Mouse (Mus musculus) embryo, embryonic 9.5 days (tissue): Measurements from ENCODE around the gene 2310011J03Rik.
A peak's percentile ranks its signal among the peaks of the same experiment; 100 is the strongest.
"Not testable (repeated sequence)": the region's sequence is repeated elsewhere in the genome, so short reads cannot be mapped to it uniquely, and the experiment has no call there.

Experiments used
- DNase-seq: peaks from one replicate; pipeline ENCODE4 v3.0.0-alpha.2; 2017; ENCODE audit errors: extremely low spot score

The 2310011J03Rik gene

GRCm38 (mm10) chr10:80320340-80320760 lies at the start of gene 2310011J03Rik:
TSS of gene 2310011J03Rik (minus strand) at chr10:80320537.
- DNase-seq, result peak; percentile 86

GRCm38 (mm10) chr10:80368392-80368791 lies 48.1 kb upstream of the 2310011J03Rik start:
- no peak for DNase-seq

- DNase-seq, result no peak
Measured at GRCm38 (mm10) chr10:80367954-80368353, 47.6 kb upstream of the 2310011J03Rik start.

GRCm38 (mm10) chr10:80365736-80366135 lies 45.4 kb upstream of the 2310011J03Rik start:
- no peak for DNase-seq

GRCm38 (mm10) chr10:80363734-80364133 lies 43.4 kb upstream of the 2310011J03Rik start:
- no peak for DNase-seq

- no peak for DNase-seq
Measured at GRCm38 (mm10) chr10:80357994-80358639, 37.8 kb upstream of the 2310011J03Rik start.

- DNase-seq, result no peak
Measured at GRCm38 (mm10) chr10:80357336-80357735, 37.0 kb upstream of the 2310011J03Rik start.

GRCm38 (mm10) chr10:80356737-80357136 lies 36.4 kb upstream of the 2310011J03Rik start:
- no peak for DNase-seq

GRCm38 (mm10) chr10:80356001-80356682 lies 35.8 kb upstream of the 2310011J03Rik start, which contains the start of gene Plk5:
TSS of gene Plk5 (plus strand) at chr10:80356459.
- DNase-seq, result no peak

GRCm38 (mm10) chr10:80355431-80355830 lies 35.1 kb upstream of the 2310011J03Rik start:
- no peak for DNase-seq

- DNase-seq, result no peak
Measured at GRCm38 (mm10) chr10:80352727-80353126, 32.4 kb upstream of the 2310011J03Rik start.

GRCm38 (mm10) chr10:80351896-80352295 lies 31.6 kb upstream of the 2310011J03Rik start:
- no peak for DNase-seq

- peak; percentile 87 for DNase-seq
Measured at GRCm38 (mm10) chr10:80350292-80350691, 30.0 kb upstream of the 2310011J03Rik start.

- no peak for DNase-seq
Measured at GRCm38 (mm10) chr10:80348981-80349380, 28.6 kb upstream of the 2310011J03Rik start.

- DNase-seq, result peak; percentile 74
Measured at GRCm38 (mm10) chr10:80348244-80348781, 28.0 kb upstream of the 2310011J03Rik start, which contains the start of gene Adamtsl5. TSS of gene Adamtsl5 (minus strand) at chr10:80348412.

GRCm38 (mm10) chr10:80347514-80347967 lies 27.2 kb upstream of the 2310011J03Rik start:
- DNase-seq, result no peak

- not testable (repeated sequence) for DNase-seq
Measured at GRCm38 (mm10) chr10:80345929-80346328, 25.6 kb upstream of the 2310011J03Rik start.

- DNase-seq, result no peak
Measured at GRCm38 (mm10) chr10:80345122-80345521, 24.8 kb upstream of the 2310011J03Rik start.

- no peak for DNase-seq
Measured at GRCm38 (mm10) chr10:80344131-80344661, 23.9 kb upstream of the 2310011J03Rik start.

- DNase-seq, result no peak
Measured at GRCm38 (mm10) chr10:80343425-80343895, 23.1 kb upstream of the 2310011J03Rik start.

GRCm38 (mm10) chr10:80342749-80343424 lies 22.6 kb upstream of the 2310011J03Rik start:
- DNase-seq, result peak; percentile 74

- DNase-seq, result no peak
Measured at GRCm38 (mm10) chr10:80342305-80342748, 22.0 kb upstream of the 2310011J03Rik start.
